Mouse (Mus musculus): ENCODE data around the gene Kctd5. TPM values are rescaled to one million over a fixed set of nuclear protein-coding genes. Genes with fewer than 3 reads are reported as not detected.

Gene Kctd5
- polyA plus RNA-seq, 1 experiment from 2014 or later, result 56.3 TPM

DNA sequence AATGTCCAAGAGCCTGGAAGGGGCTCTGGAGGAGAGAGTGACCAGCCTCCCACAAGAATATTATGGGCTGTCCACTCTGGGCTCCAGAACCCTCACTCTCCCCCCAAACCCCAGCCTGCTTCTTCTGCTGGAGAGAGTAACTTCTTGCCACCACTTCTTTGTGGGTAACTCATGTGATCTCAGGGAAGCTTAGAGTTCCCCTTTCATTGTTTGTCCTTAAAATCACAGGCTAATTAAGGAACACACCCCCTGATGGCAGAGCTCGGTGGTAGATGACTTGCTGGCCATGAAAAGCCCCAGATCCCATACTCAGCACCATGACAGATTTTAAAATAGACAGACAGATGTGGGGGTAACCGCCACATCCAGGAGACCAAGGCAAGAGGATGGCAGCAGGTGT is 66.4 kb downstream of the Kctd5 start:
- Histone ChIP-seq H3K27me3 (replicated peaks; ENCODE audit: control insufficient read depth, insufficient read depth, low read length) (no peaks in the 10 kb centered on the region), H3K4me1 (ENCODE audit: control insufficient read depth, insufficient read depth, low read length) (no peaks in the 10 kb centered on the region), H3K27ac (replicated peaks; ENCODE audit: low read depth, low read length) (no peak overlapping the region), H3K36me3 (ENCODE audit: control insufficient read depth, insufficient read depth, low read length) (no peaks in the 10 kb centered on the region), H3K9me3 (ENCODE audit: control insufficient read depth, low read length) (no peaks in the 10 kb centered on the region), H3K9ac (ENCODE audit: low read depth, low read length) (no peak overlapping the region), H3K4me3 (ENCODE audit: low read depth, low read length) (no peak overlapping the region), H3K4me2 (ENCODE audit: low read depth, low read length) (no peak overlapping the region)
- 49% methylated on average over 2 of the region's 2 CpGs for WGBS
- ATAC-seq (ENCODE audit: low read depth), result no peak
- no peak for DNase-seq (ENCODE audit: low spot score)

DNA sequence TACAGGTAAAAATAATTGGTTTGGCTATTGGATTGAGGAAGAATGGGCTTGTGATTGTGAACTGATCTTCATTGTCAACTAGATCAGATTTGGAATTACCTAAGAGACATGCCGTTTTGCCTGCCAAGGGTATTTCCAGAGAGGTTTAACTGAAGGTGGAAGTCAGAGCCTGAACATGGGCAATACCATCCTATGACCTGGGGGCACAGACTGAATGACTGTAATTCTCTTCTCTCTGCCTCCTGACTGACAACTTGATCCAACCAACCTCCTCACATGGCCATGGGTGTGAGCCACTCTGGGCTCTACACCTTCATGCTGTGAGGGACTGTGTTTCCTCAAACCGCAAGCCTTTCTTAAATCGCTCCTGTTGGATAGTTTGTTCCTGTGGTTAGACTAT is 68.2 kb downstream of the Kctd5 start:
- H3K9ac ChIP-seq (ENCODE audit: low read depth, low read length), result no peak overlapping the region

DNA sequence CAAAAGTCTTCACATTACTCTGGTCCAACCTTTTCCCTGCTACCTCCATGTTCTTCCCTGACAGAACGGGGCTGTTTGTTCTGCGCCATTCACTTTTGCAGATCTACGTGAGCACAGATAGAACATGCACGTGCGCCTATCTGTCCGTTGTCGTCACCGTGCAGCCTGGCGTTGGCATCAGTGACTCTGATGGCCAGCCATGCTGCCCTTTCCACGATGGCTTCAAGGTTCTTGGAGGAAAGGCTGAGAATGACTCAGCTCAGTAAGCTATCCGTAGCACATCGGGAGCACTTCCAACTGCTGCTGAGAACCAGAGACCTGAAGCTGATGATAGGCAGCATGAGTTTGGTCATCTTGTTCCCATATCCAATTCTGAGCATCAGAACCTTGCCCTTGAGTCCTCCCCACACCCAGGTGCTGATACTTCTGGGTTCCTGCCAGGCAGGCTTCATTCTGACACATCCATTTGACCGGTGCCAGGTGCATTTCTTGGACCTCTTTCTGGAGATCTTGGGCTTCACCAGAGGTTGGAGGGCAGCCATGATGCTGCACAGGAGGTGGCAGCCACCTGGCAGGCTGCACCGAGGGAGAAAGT is 69.1 kb downstream of the Kctd5 start:
- H3K27ac ChIP-seq (replicated peaks; ENCODE audit: low read depth, low read length), result no peak overlapping the region
- no peak overlapping the region for H3K4me2 ChIP-seq (ENCODE audit: low read depth, low read length)
- 96% methylated on average over 14 of the region's 14 CpGs for WGBS
- H3K9ac ChIP-seq (ENCODE audit: low read depth, low read length), result no peak overlapping the region
- H3K4me3 ChIP-seq (ENCODE audit: low read depth, low read length), result no peak overlapping the region
- no peaks in the 10 kb centered on the region for H3K9me3 ChIP-seq (ENCODE audit: control insufficient read depth, low read length)
- no peaks in the 10 kb centered on the region for H3K4me1 ChIP-seq (ENCODE audit: control insufficient read depth, insufficient read depth, low read length)
- ATAC-seq (ENCODE audit: low read depth) (no peak), DNase-seq (ENCODE audit: low spot score) (no peak)
- H3K27me3 ChIP-seq (replicated peaks; ENCODE audit: control insufficient read depth, insufficient read depth, low read length), result no peaks in the 10 kb centered on the region
- H3K36me3 ChIP-seq (ENCODE audit: control insufficient read depth, insufficient read depth, low read length), result no peaks in the 10 kb centered on the region

More for the DNA sequence above, 68.2 kb downstream of the Kctd5 start:
- H3K36me3 ChIP-seq (ENCODE audit: control insufficient read depth, insufficient read depth, low read length), result no peaks in the 10 kb centered on the region
- H3K27me3 ChIP-seq (replicated peaks; ENCODE audit: control insufficient read depth, insufficient read depth, low read length), result no peaks in the 10 kb centered on the region
- no peak for ATAC-seq (ENCODE audit: low read depth)
- H3K4me3 ChIP-seq (ENCODE audit: low read depth, low read length), result no peak overlapping the region
- no peak overlapping the region for H3K27ac ChIP-seq (replicated peaks; ENCODE audit: low read depth, low read length)
- no peaks in the 10 kb centered on the region for H3K9me3 ChIP-seq (ENCODE audit: control insufficient read depth, low read length)
- WGBS, result 89% methylated on average over 3 of the region's 3 CpGs
- H3K4me2 ChIP-seq (ENCODE audit: low read depth, low read length), result no peak overlapping the region
- DNase-seq (ENCODE audit: low spot score), result no peak
- no peaks in the 10 kb centered on the region for H3K4me1 ChIP-seq (ENCODE audit: control insufficient read depth, insufficient read depth, low read length)

DNA sequence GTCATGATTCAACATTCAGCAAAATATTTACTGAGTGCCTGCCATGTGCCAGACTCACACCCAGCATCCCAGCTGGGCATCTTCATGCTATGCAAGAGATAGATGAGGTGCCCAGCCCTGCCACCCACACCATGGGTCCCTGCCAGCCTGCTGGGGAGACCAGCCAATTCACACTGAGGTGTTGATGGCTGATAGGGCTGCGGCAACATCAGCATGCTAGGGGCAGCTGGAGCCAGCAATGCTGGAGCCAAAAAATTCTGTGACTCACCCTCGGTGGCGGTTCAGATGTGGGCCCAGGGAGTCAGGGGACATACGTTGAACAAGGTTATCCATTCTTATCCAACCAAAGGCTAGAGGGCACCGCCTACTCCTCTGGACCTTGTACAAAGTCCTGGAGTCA is 72.9 kb downstream of the Kctd5 start:
- no peak overlapping the region for H3K9ac ChIP-seq (ENCODE audit: low read depth, low read length)
- no peak overlapping the region for H3K4me3 ChIP-seq (ENCODE audit: low read depth, low read length)
- 59% methylated on average over 5 of the region's 5 CpGs for WGBS
- no peaks in the 10 kb centered on the region for H3K4me1 ChIP-seq (ENCODE audit: control insufficient read depth, insufficient read depth, low read length)
- no peaks in the 10 kb centered on the region for H3K36me3 ChIP-seq (ENCODE audit: control insufficient read depth, insufficient read depth, low read length)
- no peak for DNase-seq (ENCODE audit: low spot score)
- H3K27ac ChIP-seq (replicated peaks; ENCODE audit: low read depth, low read length), result no peak overlapping the region
- ATAC-seq (ENCODE audit: low read depth), result no peak
- H3K9me3 ChIP-seq (ENCODE audit: control insufficient read depth, low read length), result no peaks in the 10 kb centered on the region
- no peaks in the 10 kb centered on the region for H3K27me3 ChIP-seq (replicated peaks; ENCODE audit: control insufficient read depth, insufficient read depth, low read length)
- H3K4me2 ChIP-seq (ENCODE audit: low read depth, low read length), result no peak overlapping the region

DNA sequence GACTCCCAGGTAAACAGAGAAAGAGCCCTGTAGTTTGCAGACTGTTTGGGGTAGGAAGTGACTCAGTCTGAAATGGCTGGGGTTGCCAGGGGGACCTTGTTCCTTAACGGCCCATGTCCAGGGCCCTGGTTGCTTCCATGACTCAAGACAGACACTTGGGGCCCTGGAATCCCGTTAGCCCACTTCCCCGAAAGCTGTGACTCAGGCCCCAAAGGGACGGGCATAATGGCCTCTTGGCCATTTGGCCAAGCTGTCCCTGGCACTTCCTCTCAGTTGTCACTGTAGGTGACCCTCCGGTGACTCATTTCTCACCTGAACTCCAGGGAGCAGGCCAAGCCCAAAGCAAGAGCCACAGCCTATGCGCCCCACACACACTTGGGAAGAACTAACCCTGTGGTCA is 74.9 kb downstream of the Kctd5 start:
- H3K4me3 ChIP-seq (ENCODE audit: low read depth, low read length), result no peak overlapping the region
- H3K9ac ChIP-seq (ENCODE audit: low read depth, low read length), result no peak overlapping the region
- ATAC-seq (ENCODE audit: low read depth), result no peak
- WGBS, result 60% methylated on average over 6 of the region's 6 CpGs
- no peak for DNase-seq (ENCODE audit: low spot score)
- H3K9me3 ChIP-seq (ENCODE audit: control insufficient read depth, low read length), result no peaks in the 10 kb centered on the region
- no peak overlapping the region for H3K27ac ChIP-seq (replicated peaks; ENCODE audit: low read depth, low read length)
- no peaks in the 10 kb centered on the region for H3K27me3 ChIP-seq (replicated peaks; ENCODE audit: control insufficient read depth, insufficient read depth, low read length)
- H3K36me3 ChIP-seq (ENCODE audit: control insufficient read depth, insufficient read depth, low read length), result no peaks in the 10 kb centered on the region
- no peaks in the 10 kb centered on the region for H3K4me1 ChIP-seq (ENCODE audit: control insufficient read depth, insufficient read depth, low read length)
- no peak overlapping the region for H3K4me2 ChIP-seq (ENCODE audit: low read depth, low read length)

DNA sequence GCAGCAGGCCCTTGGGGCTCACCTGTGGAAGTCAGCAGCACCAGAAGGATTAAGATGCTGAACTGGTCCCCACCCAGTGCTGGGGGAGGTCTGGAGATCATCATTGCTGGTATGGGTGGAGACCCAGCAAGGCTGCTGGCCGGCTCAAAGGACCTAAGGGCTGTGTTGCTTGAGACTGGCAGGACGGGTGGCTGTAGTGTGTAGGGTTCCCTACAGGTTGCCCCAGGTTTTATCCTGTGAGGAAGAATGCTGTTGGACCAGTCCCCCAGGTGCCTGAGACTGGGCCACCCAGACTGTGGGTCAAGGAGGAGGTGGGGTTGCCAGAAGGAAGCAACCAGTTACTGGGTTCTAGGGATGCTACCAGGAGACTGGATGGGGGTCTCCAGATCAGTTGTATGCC is 75.4 kb downstream of the Kctd5 start, which contains the start of gene Prss22:
Prss22 (minus strand) TSS at position 200 of the 400 bp plus-strand sequence.
- H3K27me3 ChIP-seq (replicated peaks; ENCODE audit: control insufficient read depth, insufficient read depth, low read length), result no peaks in the 10 kb centered on the region
- peak; percentile 88 for ATAC-seq (ENCODE audit: low read depth)
- H3K4me3 ChIP-seq (ENCODE audit: low read depth, low read length), result no peak within 1 kb of the TSS
- no peaks in the 10 kb centered on the region for H3K4me1 ChIP-seq (ENCODE audit: control insufficient read depth, insufficient read depth, low read length)
- H3K9ac ChIP-seq (ENCODE audit: low read depth, low read length), result no peak within 1 kb of the TSS
- H3K4me2 ChIP-seq (ENCODE audit: low read depth, low read length), result 0 out of 2 replicates have a peak within 1 kb of the TSS, but pooled peaks have one; percentile 2
- peak; percentile 68 for DNase-seq (ENCODE audit: low spot score)
- H3K36me3 ChIP-seq (ENCODE audit: control insufficient read depth, insufficient read depth, low read length), result no peaks in the 10 kb centered on the region
- 47% methylated on average over 2 of the region's 2 CpGs for WGBS
- H3K9me3 ChIP-seq (ENCODE audit: control insufficient read depth, low read length), result no peaks in the 10 kb centered on the region
- no peak within 1 kb of the TSS for H3K27ac ChIP-seq (replicated peaks; ENCODE audit: low read depth, low read length)

Small RNAs within 50 kb of the gene (microRNA-seq; reads per million reads assigned to microRNA genes)
- gene Gm27700 (ENCODE audit: borderline number of aligned reads), result not detected

Other genes with a start within 250 kb of the Kctd5 start
- gene Elob, start 244.3 kb downstream of the Kctd5 start, polyA plus RNA-seq (2014; fragmentation: Nextera tagmentation; extraction: Ambion mirVana), result 1,099 and 1,112 TPM in 2 replicates
- 0.77 and 0.88 TPM in 2 replicates for gene Prss33, start 237.4 kb downstream of the Kctd5 start, polyA plus RNA-seq (2014; fragmentation: Nextera tagmentation; extraction: Ambion mirVana)
- gene Prss32, start 229.6 kb downstream of the Kctd5 start, polyA plus RNA-seq (2014; fragmentation: Nextera tagmentation; extraction: Ambion mirVana), result 0.25 TPM in 1 of 2 replicates, not detected in the other
- 0.64 and 1.1 TPM in 2 replicates for gene Prss41, start 229.3 kb downstream of the Kctd5 start, polyA plus RNA-seq (2014; fragmentation: Nextera tagmentation; extraction: Ambion mirVana)
- not detected in 2 replicates for gene Prss21, start 205.4 kb downstream of the Kctd5 start, polyA plus RNA-seq (2014; fragmentation: Nextera tagmentation; extraction: Ambion mirVana)
- gene Dcpp1, start 192.6 kb downstream of the Kctd5 start, polyA plus RNA-seq (2014; fragmentation: Nextera tagmentation; extraction: Ambion mirVana), result 2.3 and 6.8 TPM in 2 replicates
- not detected in 2 replicates for gene Dcpp2, start 192.6 kb downstream of the Kctd5 start, polyA plus RNA-seq (2014; fragmentation: Nextera tagmentation; extraction: Ambion mirVana)
- 3.9 and 15.6 TPM in 2 replicates for gene Dcpp3, start 156.0 kb downstream of the Kctd5 start, polyA plus RNA-seq (2014; fragmentation: Nextera tagmentation; extraction: Ambion mirVana)
- gene Sbp, start 131.8 kb downstream of the Kctd5 start, polyA plus RNA-seq (2014; fragmentation: Nextera tagmentation; extraction: Ambion mirVana), result not detected in 2 replicates
- not detected in 2 replicates for gene Sbpl, start 118.2 kb downstream of the Kctd5 start, polyA plus RNA-seq (2014; fragmentation: Nextera tagmentation; extraction: Ambion mirVana)
- not detected in 2 replicates for gene Prss30, start 92.9 kb downstream of the Kctd5 start, polyA plus RNA-seq (2014; fragmentation: Nextera tagmentation; extraction: Ambion mirVana)
- gene Prss22, start 75.4 kb downstream of the Kctd5 start, polyA plus RNA-seq (2014; fragmentation: Nextera tagmentation; extraction: Ambion mirVana), result 0.50 and 0.56 TPM in 2 replicates
- 0.60 and 1.0 TPM in 2 replicates for gene Prss27, start 35.3 kb downstream of the Kctd5 start, polyA plus RNA-seq (2014; fragmentation: Nextera tagmentation; extraction: Ambion mirVana)
- 40.6 and 46.3 TPM in 2 replicates for gene Pdpk1, start 77.4 kb upstream of the Kctd5 start, polyA plus RNA-seq (2014; fragmentation: Nextera tagmentation; extraction: Ambion mirVana)
- 28.3 and 33.3 TPM in 2 replicates for gene Amdhd2, start 90.3 kb upstream of the Kctd5 start, polyA plus RNA-seq (2014; fragmentation: Nextera tagmentation; extraction: Ambion mirVana)
- 573 and 574 TPM in 2 replicates for gene Atp6v0c, start 96.2 kb upstream of the Kctd5 start, polyA plus RNA-seq (2014; fragmentation: Nextera tagmentation; extraction: Ambion mirVana)
- gene Tbc1d24, start 132.1 kb upstream of the Kctd5 start, polyA plus RNA-seq (2014; fragmentation: Nextera tagmentation; extraction: Ambion mirVana), result 4.6 and 6.4 TPM in 2 replicates
- gene Ntn3, start 136.0 kb upstream of the Kctd5 start, polyA plus RNA-seq (2014; fragmentation: Nextera tagmentation; extraction: Ambion mirVana), result 9.6 and 10.7 TPM in 2 replicates
- 9.2 and 9.9 TPM in 2 replicates for gene Tedc2, start 147.4 kb upstream of the Kctd5 start, polyA plus RNA-seq (2014; fragmentation: Nextera tagmentation; extraction: Ambion mirVana)
- gene Ccnf, start 178.0 kb upstream of the Kctd5 start, polyA plus RNA-seq (2014; fragmentation: Nextera tagmentation; extraction: Ambion mirVana), result 42.2 and 48.1 TPM in 2 replicates

All from embryonic facial prominence, embryonic 14.5 days (tissue).